Mouse (Mus musculus): ENCODE results near the gene Pitpnc1.

GRCm38 (mm10) chr11:107412128-107412527 is 58.4 kb downstream of the Pitpnc1 start:
- no peak for TF ChIP-seq CTCF (IDR thresholded peaks at IDR 0.05; ENCODE audit: control insufficient read depth, insufficient read depth, low read length)
- TF ChIP-seq POLR2A (IDR thresholded peaks at IDR 0.05; ENCODE audit: borderline replicate concordance, control insufficient read depth, low read depth, low read length): no peak

All from bone marrow, adult 2 months (tissue).